Mouse (Mus musculus) MEL (cell line): ENCODE measurements at regions not wholly inside any gene's neighbourhood (a gene's known extent, or its start where the extent isn't known, plus 50 kb on each side); places are given as distances from the start of the nearest gene placed in this dataset.

ENCODE experiments used
- DNase-seq: peaks from one replicate; pipeline ENCODE4 v3.0.0; 2011; ENCODE audit warnings: low read depth, low spot score
- H3K27ac ChIP-seq: 2 replicates; pipeline ENCODE4 v1.5.1; 2012; ENCODE audit warnings: low read depth, mild to moderate bottlenecking, control low read depth, low read length, moderate library complexity; ENCODE audit not compliant: control insufficient read depth
- H3K27me3 ChIP-seq, 2 experiments: fragments of 150-350 bp in 1 of 2; sonication (generic) in 1 of 2; 2 replicates each; pipeline ENCODE4 v1.6.1; 2012; ENCODE audit warnings: low read length in 2 of 2, mild to moderate bottlenecking in 2 of 2, improper control_type of control experiment in 1 of 2, moderate library complexity in 1 of 2; ENCODE audit not compliant: insufficient read depth in 2 of 2, control insufficient read depth in 1 of 2
- H3K36me3 ChIP-seq, 2 experiments: 2 replicates each; pipeline ENCODE4 v1.6.1; 2012 to 2014; ENCODE audit warnings: low read length in 2 of 2, improper control_type of control experiment in 1 of 2, inconsistent platforms in 1 of 2, mild to moderate bottlenecking in 1 of 2; ENCODE audit not compliant: insufficient read depth in 2 of 2, control insufficient read depth in 1 of 2
- H3K4me1 ChIP-seq, 2 experiments: fragments of 150-350 bp in 1 of 2; sonication (generic) in 1 of 2; 2 replicates each; pipeline ENCODE4 v1.6.1; 2012; ENCODE audit warnings: low read length in 2 of 2, improper control_type of control experiment in 1 of 2, mild to moderate bottlenecking in 1 of 2; ENCODE audit not compliant: insufficient read depth in 2 of 2, control insufficient read depth in 1 of 2
- H3K4me3 ChIP-seq, 2 experiments: fragments of 150-350 bp in 1 of 2; sonication (generic) in 1 of 2; 2 replicates each; pipeline ENCODE4 v1.5.1; 2012; ENCODE audit warnings: low read depth in 2 of 2, low read length in 2 of 2, mild to moderate bottlenecking in 2 of 2, moderate library complexity in 2 of 2, control low read depth in 1 of 2, improper control_type of control experiment in 1 of 2; ENCODE audit not compliant: control insufficient read depth in 1 of 2, insufficient read depth in 1 of 2
- H3K79me2 ChIP-seq: 2 replicates; pipeline ENCODE4 v1.6.1; 2012; ENCODE audit warnings: mild to moderate bottlenecking, low read length, moderate library complexity; ENCODE audit not compliant: control insufficient read depth, poor library complexity, insufficient read depth
- H3K9ac ChIP-seq: 2 replicates; pipeline ENCODE4 v1.6.1; 2012; ENCODE audit warnings: low read depth, mild to moderate bottlenecking, control low read depth, low read length, moderate library complexity; ENCODE audit not compliant: control insufficient read depth, poor library complexity, severe bottlenecking
- H3K9me3 ChIP-seq: fragments of 150-350 bp; sonication (generic); replicated peaks from 2 replicates; pipeline ENCODE4 v1.6.1; 2012; ENCODE audit warnings: mild to moderate bottlenecking, low read length, improper control_type of control experiment, moderate library complexity; ENCODE audit not compliant: insufficient read depth
- BHLHE40 ChIP-seq: IDR thresholded peaks from 2 replicates; pipeline ENCODE4 v1.6.1; 2012; ENCODE audit warnings: low read depth, mild to moderate bottlenecking, inconsistent platforms, low read length, improper control_type of control experiment, borderline replicate concordance
- CHD1 ChIP-seq: IDR thresholded peaks from 2 replicates; pipeline ENCODE4 v1.6.1; 2012; ENCODE audit warnings: low read depth, mild to moderate bottlenecking, inconsistent platforms, low read length, improper control_type of control experiment
- CHD2 ChIP-seq: IDR thresholded peaks from 2 replicates; pipeline ENCODE4 v1.6.1; 2011; ENCODE audit warnings: low read length, improper control_type of control experiment
- CTCF ChIP-seq, 3 experiments: IDR thresholded peaks in 2 of 3; conservative IDR thresholded peaks in 1 of 3; 2 replicates each; pipeline ENCODE4 v1.5.1; 2011 to 2012; ENCODE audit warnings: low read length in 3 of 3, low read depth in 2 of 3, mild to moderate bottlenecking in 2 of 3, improper control_type of control experiment in 1 of 3, inconsistent platforms in 1 of 3, mixed read lengths in 1 of 3, moderate library complexity in 1 of 3; ENCODE audit not compliant: control insufficient read depth in 1 of 3, insufficient read depth in 1 of 3, poor library complexity in 1 of 3, severe bottlenecking in 1 of 3
- ELF1 ChIP-seq: IDR thresholded peaks from 2 replicates; pipeline ENCODE4 v1.6.1; 2014; ENCODE audit warnings: low read depth, mild to moderate bottlenecking, inconsistent platforms, low read length, improper control_type of control experiment, moderate library complexity
- HCFC1 ChIP-seq: IDR thresholded peaks from 2 replicates; pipeline ENCODE4 v1.6.1; 2012; ENCODE audit warnings: low read depth, mild to moderate bottlenecking, inconsistent platforms, low read length, improper control_type of control experiment, moderate library complexity
- JUND ChIP-seq: IDR thresholded peaks from 2 replicates; pipeline ENCODE4 v1.6.1; 2011; ENCODE audit warnings: low read depth, mild to moderate bottlenecking, improper control_type of control experiment, low read length
- NELFE ChIP-seq: IDR thresholded peaks from 2 replicates; pipeline ENCODE4 v1.6.1; 2011; ENCODE audit warnings: low read depth, low read length, improper control_type of control experiment
- POLR2A ChIP-seq, 2 experiments: IDR thresholded peaks; 2 replicates each; pipeline ENCODE4 v1.6.1; 2011 to 2012; ENCODE audit warnings: low read length in 2 of 2, mild to moderate bottlenecking in 2 of 2, control low read depth in 1 of 2, improper control_type of control experiment in 1 of 2, low read depth in 1 of 2, moderate library complexity in 1 of 2; ENCODE audit not compliant: control insufficient read depth in 1 of 2, insufficient read depth in 1 of 2, poor library complexity in 1 of 2
- POLR2AphosphoS2 ChIP-seq: IDR thresholded peaks from 2 replicates; pipeline ENCODE4 v1.6.1; 2011; ENCODE audit warnings: low read length, improper control_type of control experiment
- POLR2AphosphoS5 ChIP-seq: IDR thresholded peaks from 2 replicates; pipeline ENCODE4 v1.6.1; 2012; ENCODE audit warnings: low read depth, borderline replicate concordance, mild to moderate bottlenecking, inconsistent platforms, low read length, moderate library complexity, mixed read lengths
- RAD21 ChIP-seq: IDR thresholded peaks from 2 replicates; pipeline ENCODE4 v1.6.1; 2011; ENCODE audit warnings: mild to moderate bottlenecking, low read depth, low read length, improper control_type of control experiment
- RCOR1 ChIP-seq: IDR thresholded peaks from 2 replicates; pipeline ENCODE4 v1.6.1; 2012; ENCODE audit warnings: low read depth, mild to moderate bottlenecking, inconsistent platforms, low read length, improper control_type of control experiment
- SIN3A ChIP-seq: IDR thresholded peaks from 2 replicates; pipeline ENCODE4 v1.6.1; 2012; ENCODE audit warnings: low read length, improper control_type of control experiment, inconsistent platforms
- SMC3 ChIP-seq: IDR thresholded peaks from 2 replicates; pipeline ENCODE4 v1.6.1; 2011; ENCODE audit warnings: low read depth, low read length, improper control_type of control experiment
- TAL1 ChIP-seq: IDR thresholded peaks from 2 replicates; pipeline ENCODE4 v1.6.1; 2012; ENCODE audit warnings: mild to moderate bottlenecking, inconsistent platforms, low read length, moderate library complexity, mixed read lengths
- UBTF ChIP-seq: IDR thresholded peaks from 2 replicates; pipeline ENCODE4 v1.6.1; 2012; ENCODE audit warnings: low read depth, mild to moderate bottlenecking, inconsistent platforms, low read length, improper control_type of control experiment, moderate library complexity, borderline replicate concordance; ENCODE audit not compliant: insufficient read depth
- USF2 ChIP-seq, 2 experiments: IDR thresholded peaks; 2 replicates each; pipeline ENCODE4 v1.6.1; 2011 to 2012; ENCODE audit warnings: improper control_type of control experiment in 2 of 2, low read length in 2 of 2, borderline replicate concordance in 1 of 2, inconsistent platforms in 1 of 2, low read depth in 1 of 2, mild to moderate bottlenecking in 1 of 2; ENCODE audit not compliant: insufficient read depth in 1 of 2
- ZC3H11A ChIP-seq: IDR thresholded peaks from 2 replicates; pipeline ENCODE4 v1.6.1; 2012; ENCODE audit warnings: low read depth, mild to moderate bottlenecking, inconsistent platforms, low read length, improper control_type of control experiment
- ZKSCAN1 ChIP-seq: IDR thresholded peaks from 2 replicates; pipeline ENCODE4 v1.6.1; 2012; ENCODE audit warnings: low read depth, mild to moderate bottlenecking, inconsistent platforms, low read length, improper control_type of control experiment, moderate library complexity
- ZNF384 ChIP-seq: IDR thresholded peaks from 2 replicates; pipeline ENCODE4 v1.6.1; 2012; ENCODE audit warnings: low read depth, mild to moderate bottlenecking, inconsistent platforms, low read length, improper control_type of control experiment

GRCm38 (mm10) chr4:10459603-10460002 lies 414.7 kb upstream of the 2610301B20Rik start:
- no peak for DNase-seq
- H3K27ac ChIP-seq, result no peak overlapping the region
- H3K4me3 ChIP-seq, result no peak overlapping the region
- H3K9me3 ChIP-seq, result no peaks in the 10 kb centered on the region
- H3K9ac ChIP-seq, result no peak overlapping the region
- no peaks in the 10 kb centered on the region for H3K79me2 ChIP-seq
- H3K36me3 ChIP-seq, result no peaks in the 10 kb centered on the region
- TF ChIP-seq ZC3H11A, result no peak
- TF ChIP-seq TAL1, result no peak
- TF ChIP-seq CHD1, result no peak
- no peak for TF ChIP-seq ZKSCAN1
- TF ChIP-seq SMC3, result no peak
- no peak for TF ChIP-seq BHLHE40
- no peak for TF ChIP-seq RAD21
- TF ChIP-seq POLR2AphosphoS5, result no peak
- TF ChIP-seq UBTF, result no peak
- no peak for TF ChIP-seq JUND
- no peak for TF ChIP-seq RCOR1
- no peaks in the 10 kb centered on the region for H3K4me1 ChIP-seq
- no peaks in the 10 kb centered on the region for H3K27me3 ChIP-seq

GRCm38 (mm10) chr4:10480936-10481335 lies 393.4 kb upstream of the 2610301B20Rik start:
- DNase-seq, result no peak
- Histone ChIP-seq H3K27me3 (no peaks in the 10 kb centered on the region), H3K36me3 (no peaks in the 10 kb centered on the region), H3K9ac (no peak overlapping the region), H3K27ac (no peak overlapping the region), H3K79me2 (no peaks in the 10 kb centered on the region), H3K4me1 (no peaks in the 10 kb centered on the region), H3K9me3 (no peaks in the 10 kb centered on the region), H3K4me3 (no peak overlapping the region)
- no peak for TF ChIP-seq ZNF384
- TF ChIP-seq ELF1, result no peak
- no peak for TF ChIP-seq SMC3
- TF ChIP-seq CTCF (IDR thresholded peaks at IDR 0.05 in 2 of 3, conservative IDR thresholded peaks at IDR 0.05 in 1 of 3; ENCODE audit: control insufficient read depth in 1 of 3, insufficient read depth in 1 of 3, low read depth in 2 of 3, low read length in 3 of 3, poor library complexity in 1 of 3, severe bottlenecking in 1 of 3), result no peak
- no peak for TF ChIP-seq POLR2A (IDR thresholded peaks at IDR 0.05; ENCODE audit: control insufficient read depth in 1 of 2, insufficient read depth in 1 of 2, low read depth in 1 of 2, low read length in 2 of 2, poor library complexity in 1 of 2)
- TF ChIP-seq CHD2, result no peak
- no peak for TF ChIP-seq USF2 (IDR thresholded peaks at IDR 0.05; ENCODE audit: borderline replicate concordance in 1 of 2, insufficient read depth in 1 of 2, low read depth in 1 of 2, low read length in 2 of 2)
- TF ChIP-seq CHD1, result no peak
- TF ChIP-seq POLR2AphosphoS2, result no peak
- no peak for TF ChIP-seq TAL1
- no peak for TF ChIP-seq HCFC1
- no peak for TF ChIP-seq NELFE
- no peak for TF ChIP-seq SIN3A
- TF ChIP-seq ZC3H11A, result no peak
- TF ChIP-seq RAD21, result no peak
